Mouse (Mus musculus) cerebellum, adult 2 months (tissue): ENCODE results near the gene Gm10220. TPM values are rescaled to one million over a fixed set of nuclear protein-coding genes. Genes with fewer than 3 reads are reported as not detected.
"Not testable (repeated sequence)": the region's sequence is repeated elsewhere in the genome, so short reads cannot be mapped to it uniquely, and the experiment has no call there.

ENCODE experiments used
- DNase-seq, 2 experiments: peaks; one replicate each; pipeline ENCODE4 v3.0.0; 2021
- H3K27ac ChIP-seq: fragments of 200-500 bp; 2 replicates; pipeline ENCODE4 v1.5.1; 2012; ENCODE audit warnings: low read length, control low read depth, inconsistent platforms; ENCODE audit not compliant: insufficient read depth
- H3K27me3 ChIP-seq: fragments of 200-500 bp; 2 replicates; pipeline ENCODE4 v1.6.1; 2012; ENCODE audit warnings: inconsistent platforms, mild to moderate bottlenecking, low read length, moderate library complexity; ENCODE audit not compliant: control insufficient read depth, insufficient read depth
- H3K4me1 ChIP-seq: fragments of 200-500 bp; 2 replicates; pipeline ENCODE4 v1.6.1; 2011; ENCODE audit warnings: low read length; ENCODE audit not compliant: control insufficient read depth, insufficient read depth
- H3K4me3 ChIP-seq: fragments of 200-500 bp; replicated peaks from 2 replicates; pipeline ENCODE3; 2011; ENCODE audit warnings: mild to moderate bottlenecking, low read depth, low read length, control low read depth; ENCODE audit not compliant: insufficient read depth
- CTCF ChIP-seq: fragments of 200-500 bp; IDR thresholded peaks from 2 replicates; pipeline ENCODE4 v1.5.1; 2011; ENCODE audit warnings: low read depth, mild to moderate bottlenecking, control low read depth, low read length, moderate library complexity, borderline replicate concordance; ENCODE audit not compliant: insufficient read depth
- POLR2A ChIP-seq: fragments of 200-500 bp; IDR thresholded peaks from 2 replicates; pipeline ENCODE4 v1.6.1; 2011; ENCODE audit warnings: low read length, control low read depth, borderline replicate concordance; ENCODE audit not compliant: insufficient read depth
- WGBS: fragments of 180-500 bp; shearing (Covaris S2); methylation state at CpG from one replicate; pipeline ENCODE4 v1.1.7; 2018; 5-methylcytosine and 5-hydroxymethylcytosine counted together
- polyA plus RNA-seq: library from polyadenylated mRNA; depleted of rRNA; stranded (reverse); fragments of >200 nt; gene quantifications from 2 replicates; pipeline ENCODE4 v1.2.3, GENCODE M21; 2012; rRNA removed

The Gm10220 gene
- not detected in 2 replicates for polyA plus RNA-seq

GRCm38 (mm10) chr5:26121321-26121720, at the start of gene Gm10220:
Gm10220 (minus strand) TSS chr5:26121421.
- H3K27ac ChIP-seq, H3K4me1 ChIP-seq, H3K27me3 ChIP-seq, DNase-seq, H3K4me3 ChIP-seq: not testable (repeated sequence)
- WGBS = no CpG with 5 or more reads among the region's 3 CpGs

- no peaks in the 10 kb centered on the region for H3K4me1 ChIP-seq
- no peak overlapping the region for H3K27ac ChIP-seq
- no peak for DNase-seq
- no peak for TF ChIP-seq POLR2A
- TF ChIP-seq CTCF = no peak
- H3K4me3 ChIP-seq = no peak overlapping the region
- 82% methylated on average over 1 of the region's 1 CpGs for WGBS
- no peaks in the 10 kb centered on the region for H3K27me3 ChIP-seq
Observed at GRCm38 (mm10) chr5:26169855-26170254, 48.6 kb upstream of the Gm10220 start.

- Histone ChIP-seq H3K4me3 (no peak overlapping the region), H3K27me3 (no peaks in the 10 kb centered on the region), H3K27ac (no peak overlapping the region), H3K4me1 (no peaks in the 10 kb centered on the region)
- 84% methylated on average over 5 of the region's 5 CpGs for WGBS
- no peak for DNase-seq
- TF ChIP-seq POLR2A = no peak
- TF ChIP-seq CTCF = no peak
Observed at GRCm38 (mm10) chr5:26165791-26166165, 44.6 kb upstream of the Gm10220 start.

GRCm38 (mm10) chr5:26165036-26165790, 44.0 kb upstream of the Gm10220 start:
- 55% methylated on average over 8 of the region's 8 CpGs for WGBS
- no peak overlapping the region for H3K27ac ChIP-seq
- no peaks in the 10 kb centered on the region for H3K27me3 ChIP-seq
- TF ChIP-seq CTCF = no peak
- TF ChIP-seq POLR2A = no peak
- peak in 1 of 2 experiments; percentile 3 for DNase-seq
- no peak overlapping the region for H3K4me3 ChIP-seq
- H3K4me1 ChIP-seq = no peaks in the 10 kb centered on the region

GRCm38 (mm10) chr5:26157396-26158170, 36.4 kb upstream of the Gm10220 start:
- 54% methylated on average over 10 of the region's 10 CpGs for WGBS
- TF ChIP-seq CTCF = no peak
- no peak for TF ChIP-seq POLR2A

GRCm38 (mm10) chr5:26142891-26143290, 21.7 kb upstream of the Gm10220 start:
- no peak for TF ChIP-seq CTCF
- TF ChIP-seq POLR2A = no peak

More at GRCm38 (mm10) chr5:26157396-26158170, 36.4 kb upstream of the Gm10220 start:
- no peaks in the 10 kb centered on the region for H3K4me1 ChIP-seq
- no peak overlapping the region for H3K4me3 ChIP-seq
- H3K27ac ChIP-seq = no peak overlapping the region
- no peaks in the 10 kb centered on the region for H3K27me3 ChIP-seq
- DNase-seq = no peak

GRCm38 (mm10) chr5:26105262-26105661, 16.0 kb downstream of the Gm10220 start, which contains the start of gene 5031410I06Rik:
5031410I06Rik (minus strand) TSS chr5:26105362.
- DNase-seq, H3K27ac ChIP-seq, H3K4me3 ChIP-seq, H3K4me1 ChIP-seq, H3K27me3 ChIP-seq: not testable (repeated sequence)
- no CpG with 5 or more reads among the region's 3 CpGs for WGBS

More at GRCm38 (mm10) chr5:26142891-26143290, 21.7 kb upstream of the Gm10220 start:
- Histone ChIP-seq H3K4me1 (no peaks in the 10 kb centered on the region), H3K27ac (no peak overlapping the region), H3K4me3 (no peak overlapping the region), H3K27me3 (no peaks in the 10 kb centered on the region)
- DNase-seq = no peak
- 62% methylated on average over 6 of the region's 6 CpGs for whole genome bisulfite sequencing

GRCm38 (mm10) chr5:26089191-26089590, 32.0 kb downstream of the Gm10220 start, which contains the start of gene Gm10471:
Gm10471 (minus strand) TSS chr5:26089291.
- WGBS = 70% methylated on average over 1 of the region's 1 CpGs
- not testable (repeated sequence) for H3K4me1 ChIP-seq, H3K27ac ChIP-seq, DNase-seq, H3K27me3 ChIP-seq, H3K4me3 ChIP-seq

GRCm38 (mm10) chr5:26079023-26079422, 42.2 kb downstream of the Gm10220 start:
- H3K27ac ChIP-seq, DNase-seq, H3K27me3 ChIP-seq, H3K4me3 ChIP-seq, H3K4me1 ChIP-seq: not testable (repeated sequence)
